Mouse (Mus musculus) hindbrain, postnatal 0 days (tissue): Measurements from ENCODE around the gene Hoxc10. TPM values are rescaled to one million over a fixed set of nuclear protein-coding genes. Genes with fewer than 3 reads are reported as not detected.

ENCODE experiments used
- ATAC-seq: fragments of 200-750 bp; cut with Nextera tagmentation; 2 replicates; pipeline ENCODE4 v1.8.0; 2017; ENCODE audit warnings: mild to moderate bottlenecking, moderate TSS enrichment, moderate library complexity
- DNase-seq: peaks from one replicate; pipeline ENCODE4 v3.0.0-alpha.2; 2015; ENCODE audit warnings: low spot score
- H3K27ac ChIP-seq: fragments of 300-500 bp; sonication (generic); 2 replicates; pipeline ENCODE4 v1.5.1; 2014; ENCODE audit warnings: mild to moderate bottlenecking
- H3K27me3 ChIP-seq: fragments of 300-500 bp; sonication (generic); 2 replicates; pipeline ENCODE4 v1.6.1; 2014; ENCODE audit warnings: low read length, mixed read lengths; ENCODE audit not compliant: insufficient read depth
- H3K36me3 ChIP-seq: fragments of 300-500 bp; sonication (generic); 2 replicates; pipeline ENCODE4 v1.6.1; 2014; ENCODE audit warnings: low read length, mixed read lengths; ENCODE audit not compliant: insufficient read depth
- H3K4me1 ChIP-seq: fragments of 300-500 bp; sonication (generic); 2 replicates; pipeline ENCODE4 v1.6.1; 2014; ENCODE audit warnings: antibody characterized with exemption, low read length, mixed read lengths; ENCODE audit not compliant: insufficient read depth
- H3K4me2 ChIP-seq: fragments of 300-500 bp; sonication (generic); 2 replicates; pipeline ENCODE4 v1.6.1; 2014; ENCODE audit warnings: low read depth, mild to moderate bottlenecking, low read length, moderate library complexity, mixed read lengths
- H3K4me3 ChIP-seq: fragments of 300-500 bp; sonication (generic); 2 replicates; pipeline ENCODE4 v1.5.1; 2014; ENCODE audit warnings: low read length
- H3K9ac ChIP-seq: fragments of 300-500 bp; sonication (generic); replicated peaks from 2 replicates; pipeline ENCODE4 v1.6.1; 2014; ENCODE audit warnings: mild to moderate bottlenecking, low read length, moderate library complexity, mixed read lengths
- H3K9me3 ChIP-seq: fragments of 300-500 bp; sonication (generic); 2 replicates; pipeline ENCODE4 v1.6.1; 2016; ENCODE audit warnings: low read length, mixed read lengths
- CTCF ChIP-seq: IDR thresholded peaks from 2 replicates; pipeline ENCODE4 v1.5.1; 2016; ENCODE audit warnings: antibody characterized with exemption, control low read depth, low read depth
- WGBS: fragments of 180-500 bp; shearing (Covaris S2); extraction: QIAGEN DNeasy Blood & Tissue Kit; methylation state at CpG from one replicate; pipeline ENCODE4 v1.1.7; 2014; 5-methylcytosine and 5-hydroxymethylcytosine counted together
- polyA plus RNA-seq: library from polyadenylated mRNA; unstranded; fragments of >200 nt; fragmentation: Nextera tagmentation; extraction: Ambion mirVana; gene quantifications from 2 replicates; pipeline ENCODE4 v1.2.1, GENCODE M21; 2015
- total RNA-seq: library from RNA; depleted of rRNA; stranded (reverse); fragments of >200 nt; gene quantifications from 2 replicates; pipeline ENCODE4 v1.2.3, GENCODE M21; 2014

Hoxc10 gene
- total and polyA plus RNA-seq, 2 experiments from 2014 or later: not detected

DNA sequence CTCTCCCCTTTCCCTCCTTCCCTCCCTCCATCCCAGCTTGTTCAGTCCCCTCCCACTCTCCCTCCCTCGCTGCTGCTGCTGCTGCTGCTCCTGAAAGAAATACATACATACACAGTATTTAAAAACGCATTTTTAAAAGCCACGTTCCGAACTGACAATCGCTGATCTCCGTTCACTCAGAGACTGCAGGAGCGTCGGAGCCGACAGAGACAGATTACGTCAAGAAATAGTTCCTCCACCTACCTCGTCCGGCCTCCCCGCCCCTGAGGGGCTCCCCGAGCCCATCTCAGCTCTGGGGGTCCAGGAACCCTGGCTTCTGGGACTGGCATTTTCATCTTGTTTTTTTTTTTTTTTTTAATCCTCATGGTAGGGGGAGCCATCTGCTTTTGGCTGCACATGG, 14.3 kb downstream of the Hoxc10 start:
- 0 out of 2 replicates have a peak overlapping the region, but pooled peaks have one; percentile 2 for H3K4me3 ChIP-seq
- H3K4me1 ChIP-seq: no peaks in the 10 kb centered on the region
- peak overlapping the region; percentile 34; the same call in 1 of the 2 replicates for H3K4me2 ChIP-seq
- H3K9me3 ChIP-seq: no peaks in the 10 kb centered on the region
- WGBS: 1% methylated on average over 14 of the region's 14 CpGs
- H3K27ac ChIP-seq: no peak overlapping the region
- ATAC-seq: no peak
- DNase-seq: no peak
- no peaks in the 10 kb centered on the region for H3K36me3 ChIP-seq
- H3K27me3 ChIP-seq: peaks cover 83% of the 10 kb centered on the region
- TF ChIP-seq CTCF: no peak
- H3K9ac ChIP-seq: no peak overlapping the region

DNA sequence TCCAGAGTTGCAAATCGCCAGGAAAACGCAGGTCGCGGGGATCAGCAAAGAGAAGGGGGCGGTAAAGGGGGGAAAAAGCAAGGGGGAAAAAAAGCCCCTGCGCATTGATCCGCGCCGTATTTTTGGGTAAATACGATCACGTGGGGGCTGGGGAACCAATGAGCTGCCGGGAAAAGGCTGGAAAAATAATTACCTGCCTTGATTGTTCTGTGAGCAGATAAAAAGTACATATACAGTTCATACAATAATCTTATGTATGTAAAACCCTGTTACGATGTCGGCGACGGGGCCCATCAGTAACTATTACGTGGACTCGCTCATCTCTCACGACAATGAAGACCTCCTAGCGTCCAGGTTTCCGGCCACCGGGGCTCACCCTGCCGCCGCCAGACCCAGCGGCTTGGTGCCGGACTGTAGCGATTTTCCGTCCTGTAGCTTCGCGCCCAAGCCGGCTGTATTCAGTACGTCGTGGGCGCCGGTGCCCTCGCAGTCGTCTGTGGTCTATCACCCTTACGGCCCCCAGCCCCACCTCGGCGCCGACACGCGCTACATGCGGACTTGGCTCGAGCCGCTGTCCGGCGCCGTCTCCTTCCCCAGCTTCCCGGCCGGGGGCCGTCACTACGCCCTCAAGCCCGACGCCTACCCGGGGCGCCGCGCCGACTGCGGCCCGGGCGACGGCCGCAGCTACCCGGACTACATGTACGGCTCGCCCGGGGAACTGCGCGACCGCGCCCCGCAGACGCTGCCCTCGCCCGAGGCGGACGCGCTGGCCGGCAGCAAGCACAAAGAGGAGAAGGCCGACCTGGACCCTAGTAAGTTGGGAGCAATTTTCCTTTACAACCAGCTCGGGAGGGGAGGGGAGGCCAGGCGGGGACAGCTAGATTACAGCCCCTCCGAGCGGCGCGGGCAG, 15.0 kb downstream of the Hoxc10 start:
- no peak for DNase-seq
- TF ChIP-seq CTCF: no peak
- 1% methylated on average over 85 of the region's 88 CpGs for WGBS
- Histone ChIP-seq H3K27ac (no peak overlapping the region), H3K9ac (no peak overlapping the region), H3K9me3 (no peaks in the 10 kb centered on the region), H3K36me3 (no peaks in the 10 kb centered on the region), H3K4me3 (peak overlapping the region; percentile 10; the same call in 1 of the 2 replicates), H3K27me3 (peaks cover 84% of the 10 kb centered on the region), H3K4me2 (peak overlapping the region; percentile 34; the same call in 1 of the 2 replicates), H3K4me1 (no peaks in the 10 kb centered on the region)
- ATAC-seq: no peak

DNA sequence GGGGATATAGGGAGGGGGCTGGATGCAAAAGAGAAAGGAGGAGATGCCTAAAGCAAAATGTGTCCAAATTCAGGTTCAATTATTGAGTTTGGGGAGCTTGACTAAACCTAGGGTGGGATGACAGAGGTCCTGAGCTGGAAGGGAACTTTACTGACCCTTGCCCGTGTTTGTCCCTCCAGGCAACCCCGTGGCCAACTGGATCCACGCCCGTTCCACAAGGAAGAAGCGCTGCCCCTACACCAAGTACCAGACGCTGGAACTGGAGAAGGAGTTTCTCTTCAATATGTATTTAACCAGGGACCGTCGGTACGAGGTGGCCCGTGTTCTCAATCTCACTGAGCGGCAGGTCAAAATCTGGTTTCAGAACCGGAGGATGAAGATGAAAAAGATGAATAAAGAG, 17.1 kb downstream of the Hoxc10 start:
- TF ChIP-seq CTCF: no peak
- no peak for DNase-seq
- Histone ChIP-seq H3K27ac (no peak overlapping the region), H3K4me2 (no peak overlapping the region), H3K4me3 (no peak overlapping the region), H3K9me3 (no peaks in the 10 kb centered on the region), H3K4me1 (no peaks in the 10 kb centered on the region), H3K36me3 (no peaks in the 10 kb centered on the region), H3K27me3 (peaks cover 85% of the 10 kb centered on the region), H3K9ac (no peak overlapping the region)
- WGBS: 2% methylated on average over 12 of the region's 12 CpGs
- ATAC-seq: no peak

DNA sequence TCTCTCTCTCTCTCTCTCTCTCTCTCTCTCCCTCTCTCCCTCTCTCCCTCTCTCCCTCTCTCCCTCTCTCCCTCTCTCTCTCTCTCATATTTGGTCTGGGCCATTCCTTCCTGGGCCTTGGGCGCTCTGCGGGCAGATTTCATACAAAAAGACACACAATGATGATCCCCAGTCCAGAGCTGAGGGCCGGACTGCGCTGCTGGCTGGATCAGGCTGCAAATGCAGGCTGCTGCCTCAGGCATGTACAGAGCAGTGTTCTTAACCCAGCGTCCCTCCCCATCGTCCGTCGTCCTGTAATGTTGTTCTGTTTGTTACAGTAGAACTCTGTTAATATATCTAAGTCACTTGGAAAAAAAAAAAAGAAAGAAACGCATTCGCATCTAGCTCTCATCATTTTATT, 17.9 kb downstream of the Hoxc10 start:
- WGBS: 2% methylated on average over 10 of the region's 10 CpGs
- no peak overlapping the region for H3K27ac ChIP-seq
- ATAC-seq: no peak

DNA sequence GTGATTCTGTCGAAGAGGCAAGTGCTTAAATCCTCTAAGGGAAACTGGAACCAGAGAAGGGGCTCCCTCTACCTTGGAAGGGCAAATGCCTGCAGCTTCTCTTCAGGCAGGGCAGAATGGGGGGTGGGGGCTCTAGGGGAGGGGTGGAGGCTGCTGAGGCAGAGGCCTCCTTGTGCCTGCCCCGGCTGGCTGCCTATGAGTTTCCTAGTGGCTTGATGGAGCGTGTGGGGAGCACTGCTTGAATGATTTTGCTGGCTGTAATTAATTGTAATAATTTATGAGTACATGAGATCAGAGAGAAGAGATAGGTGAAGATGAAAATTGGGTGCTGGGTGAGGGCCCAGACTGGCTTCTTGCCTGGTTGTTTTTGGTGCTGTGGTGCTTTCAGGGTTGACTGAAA, 18.3 kb downstream of the Hoxc10 start:
- H3K4me3 ChIP-seq: no peak overlapping the region
- no peak overlapping the region for H3K9ac ChIP-seq
- no peaks in the 10 kb centered on the region for H3K9me3 ChIP-seq
- H3K36me3 ChIP-seq: no peaks in the 10 kb centered on the region
- ATAC-seq: no peak
- TF ChIP-seq CTCF: no peak
- no peaks in the 10 kb centered on the region for H3K4me1 ChIP-seq
- H3K27ac ChIP-seq: no peak overlapping the region
- H3K4me2 ChIP-seq: no peak overlapping the region
- no peak for DNase-seq
- H3K27me3 ChIP-seq: peaks cover 85% of the 10 kb centered on the region
- WGBS: 6% methylated on average over 3 of the region's 3 CpGs

More for the DNA sequence above, 17.9 kb downstream of the Hoxc10 start:
- no peak for DNase-seq
- H3K4me1 ChIP-seq: no peaks in the 10 kb centered on the region
- no peak overlapping the region for H3K4me2 ChIP-seq
- no peak overlapping the region for H3K9ac ChIP-seq
- TF ChIP-seq CTCF: no peak
- no peaks in the 10 kb centered on the region for H3K36me3 ChIP-seq
- no peak overlapping the region for H3K4me3 ChIP-seq
- H3K27me3 ChIP-seq: peaks cover 85% of the 10 kb centered on the region
- H3K9me3 ChIP-seq: no peaks in the 10 kb centered on the region

DNA sequence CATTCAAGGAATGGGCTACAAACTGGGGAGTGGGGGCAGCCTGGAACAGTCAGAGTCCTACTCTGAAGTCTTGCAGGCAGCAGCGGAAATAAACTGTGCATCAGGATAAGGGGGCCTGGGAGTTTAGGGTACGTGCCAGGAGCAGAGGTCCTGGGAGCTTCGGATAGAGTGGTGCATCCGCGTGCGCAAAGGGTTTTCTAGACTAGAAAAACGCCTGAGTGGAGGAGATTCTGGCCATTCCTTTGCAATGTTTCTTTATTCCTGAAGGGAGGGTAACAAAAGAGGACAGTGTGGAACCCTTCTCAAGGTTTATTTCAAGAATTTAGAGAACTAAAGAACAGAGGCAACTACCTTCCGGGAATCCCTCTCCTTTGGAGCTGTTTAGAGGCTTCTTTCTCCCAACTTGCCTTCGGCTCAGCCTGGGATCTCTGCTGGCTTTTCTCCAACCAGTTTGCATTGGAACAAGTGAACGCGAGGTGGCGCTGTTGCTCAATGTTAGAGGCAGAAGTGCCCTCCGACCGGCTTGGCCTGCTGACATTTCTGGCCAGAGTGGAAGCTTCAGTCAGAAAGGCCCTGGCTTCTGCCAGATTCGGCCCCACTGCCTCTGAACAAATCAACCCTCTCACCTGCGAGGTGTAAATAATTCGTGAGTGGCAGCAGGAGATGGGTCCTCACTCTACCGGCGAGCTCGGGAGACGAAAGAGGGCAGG, 20.7 kb downstream of the Hoxc10 start:
- Histone ChIP-seq H3K27ac (no peak overlapping the region), H3K4me3 (no peak overlapping the region), H3K4me1 (no peaks in the 10 kb centered on the region), H3K9ac (no peak overlapping the region), H3K27me3 (peaks cover 98% of the 10 kb centered on the region), H3K9me3 (no peaks in the 10 kb centered on the region), H3K4me2 (no peak overlapping the region), H3K36me3 (no peaks in the 10 kb centered on the region)
- 4% methylated on average over 21 of the region's 21 CpGs for WGBS
- TF ChIP-seq CTCF: peak; percentile 93
- ATAC-seq: peak; percentile 61; the same call in 1 of the 2 replicates
- DNase-seq: peak; percentile 96

DNA sequence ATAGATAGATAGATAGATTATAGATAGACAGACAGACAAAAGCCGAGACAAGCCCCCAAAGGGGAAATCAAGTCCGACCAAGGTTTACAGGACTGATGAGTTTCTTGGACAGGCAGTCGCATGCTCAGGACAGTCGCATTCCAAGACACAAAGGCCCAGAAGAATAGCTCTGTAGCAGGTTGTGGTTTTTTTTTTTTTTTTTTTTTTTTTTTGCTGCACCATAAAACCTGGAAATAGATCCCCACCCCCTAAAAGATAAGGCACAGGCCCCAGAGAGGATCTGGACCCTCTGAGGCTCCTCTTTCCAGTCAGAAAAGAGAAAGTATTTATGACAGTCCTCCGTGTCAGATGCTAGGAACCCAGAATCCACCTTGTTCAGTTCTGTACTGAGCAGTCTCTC, 21.5 kb downstream of the Hoxc10 start:
- no peak for TF ChIP-seq CTCF
- peaks cover 98% of the 10 kb centered on the region for H3K27me3 ChIP-seq
- H3K27ac ChIP-seq: no peak overlapping the region
- DNase-seq (no peak), ATAC-seq (no peak)
- no peak overlapping the region for H3K4me3 ChIP-seq
- H3K4me2 ChIP-seq: no peak overlapping the region
- H3K4me1 ChIP-seq: no peaks in the 10 kb centered on the region
- 25% methylated on average over 5 of the region's 5 CpGs for WGBS
- no peaks in the 10 kb centered on the region for H3K36me3 ChIP-seq
- no peak overlapping the region for H3K9ac ChIP-seq
- H3K9me3 ChIP-seq: no peaks in the 10 kb centered on the region
